Comparison of ENCODE assay signal across 10 mouse cellular contexts in the genomic region with DNA sequence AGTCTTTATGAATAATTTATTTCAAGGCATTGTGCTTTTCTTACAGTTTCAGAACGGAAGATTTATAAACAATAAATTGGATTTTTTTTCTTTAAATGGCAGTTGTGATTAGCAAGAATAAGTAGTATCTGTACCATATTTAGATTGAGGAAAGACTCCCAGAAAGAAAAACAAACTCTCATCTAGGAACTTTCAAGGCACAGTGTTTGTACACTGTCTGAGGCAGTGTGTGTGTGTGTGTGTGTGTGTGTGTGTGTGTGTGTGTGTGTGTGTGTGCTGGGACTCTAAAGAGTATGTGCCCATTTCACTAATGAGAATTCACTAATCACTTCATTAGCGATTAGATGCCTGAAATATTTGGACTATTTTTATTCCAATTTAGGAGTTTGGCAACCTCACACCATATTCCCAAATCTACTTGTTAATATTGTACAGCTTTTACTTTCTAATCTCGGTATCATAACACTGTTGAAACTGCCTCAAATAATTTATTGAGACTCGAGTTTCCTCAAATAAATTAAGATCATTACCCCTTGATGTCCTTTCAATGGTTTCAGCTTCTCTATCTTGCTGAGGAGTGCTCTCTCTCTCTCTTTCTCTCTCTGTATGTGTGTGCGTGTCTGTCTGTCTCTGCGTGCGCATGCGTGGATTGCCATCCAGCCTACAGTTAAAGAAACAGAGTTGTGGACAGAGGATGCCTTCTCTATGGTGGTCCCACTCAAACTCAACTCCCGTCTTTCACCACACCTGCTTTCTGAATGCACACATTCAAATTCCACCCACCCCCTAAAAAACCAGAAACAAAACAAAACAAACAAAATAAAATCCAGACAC. TPM values are rescaled to one million over a fixed set of nuclear protein-coding genes. Genes with fewer than 3 reads are reported as not detected.
DNase-seq lines count a peak whose midpoint lies in the region; ATAC-seq and TF ChIP-seq lines count a peak whose summit lies in the region.
"Had no signal": no experiment of that assay in that cellular context is flagged by ENCODE, and none has a peak within 500 bp of the region (broad histone marks: within the 10 kb centered on the region; RNA-seq: fewer than 3 reads in every experiment).

No protein-coding gene starts in this region.

- WGBS in kidney, embryonic 15.5 days: 46% methylated on average over 9 of the region's 9 CpGs
- 46% methylated on average over 9 of the region's 9 CpGs for WGBS in forebrain, embryonic 14.5 days

- 0 out of 2 replicates have a peak overlapping the region, but pooled peaks have one; percentile 54 for H3K27ac ChIP-seq in kidney, embryonic 15.5 days
- H3K27ac ChIP-seq in testis, adult 2 months (ENCODE audit: control insufficient read depth, insufficient read depth, low read depth, low read length): 0 out of 2 replicates have a peak overlapping the region, but pooled peaks have one; percentile 13
- H3K27ac ChIP-seq in forebrain, embryonic 14.5 days (ENCODE audit: low read depth, low read length): no peak overlapping the region
- H3K27ac ChIP-seq: hindbrain, embryonic 13.5 days had no signal

- no peak overlapping the region for H3K9ac ChIP-seq in kidney, embryonic 15.5 days
- no peak overlapping the region for H3K9ac ChIP-seq in forebrain, embryonic 14.5 days (ENCODE audit: low read length)
- H3K9ac ChIP-seq: hindbrain, embryonic 13.5 days had no signal

- no peak for DNase-seq in kidney, postnatal 14 days
- no peak for DNase-seq in testis, postnatal 14 days (ENCODE audit: low spot score)
- DNase-seq in forebrain, embryonic 14.5 days (ENCODE audit: low spot score): peak; percentile 41
- DNase-seq in right cerebral cortex, postnatal 10 days (ENCODE audit: low spot score in 2 of 2): no peak
- no peak for DNase-seq in adrenal gland, postnatal 25 days
- DNase-seq: left cerebral cortex, postnatal 4 days had no signal

- H3K4me3 ChIP-seq in kidney, embryonic 15.5 days (replicated peaks): no peak overlapping the region
- no peak overlapping the region for H3K4me3 ChIP-seq in testis, adult 2 months (ENCODE audit: control insufficient read depth, low read depth, low read length)
- no peak overlapping the region for H3K4me3 ChIP-seq in forebrain, embryonic 14.5 days (ENCODE audit: low read depth, low read length)

- H3K4me2 ChIP-seq in kidney, embryonic 15.5 days: 0 out of 2 replicates have a peak overlapping the region, but pooled peaks have one; percentile 3
- H3K4me2 ChIP-seq in forebrain, embryonic 14.5 days (ENCODE audit: low read length): peak overlapping the region; percentile 9; the same call in 1 of the 2 replicates

- H3K9me3 ChIP-seq in kidney, embryonic 15.5 days (replicated peaks): no peaks in the 10 kb centered on the region
- H3K9me3 ChIP-seq in forebrain, embryonic 14.5 days (replicated peaks; ENCODE audit: control insufficient read depth, low read length): no peaks in the 10 kb centered on the region
- H3K9me3 ChIP-seq: hindbrain, embryonic 13.5 days had no signal

- H3K36me3 ChIP-seq in kidney, embryonic 15.5 days: peaks cover 4% of the 10 kb centered on the region; the same call in 1 of the 2 replicates
- no peaks in the 10 kb centered on the region for H3K36me3 ChIP-seq in testis, adult 2 months (ENCODE audit: control insufficient read depth, insufficient read depth, low read length)
- no peaks in the 10 kb centered on the region for H3K36me3 ChIP-seq in forebrain, embryonic 14.5 days (ENCODE audit: control insufficient read depth, insufficient read depth, low read length)
- H3K36me3 ChIP-seq: hindbrain, embryonic 13.5 days had no signal

- no peak for TF ChIP-seq POLR2A in testis, adult 2 months (IDR thresholded peaks at IDR 0.05; ENCODE audit: control insufficient read depth, low read depth, low read length)

- peaks cover 16% of the 10 kb centered on the region for H3K4me1 ChIP-seq in kidney, embryonic 15.5 days
- no peaks in the 10 kb centered on the region; the same call in 1 of the 2 replicates for H3K4me1 ChIP-seq in testis, adult 2 months (ENCODE audit: control insufficient read depth, insufficient read depth, low read length)
- H3K4me1 ChIP-seq in forebrain, embryonic 14.5 days (ENCODE audit: control insufficient read depth, insufficient read depth, low read length): peaks cover 2% of the 10 kb centered on the region; the same call in 1 of the 2 replicates

- H3K27me3 ChIP-seq in kidney, embryonic 15.5 days: no peaks in the 10 kb centered on the region
- no peaks in the 10 kb centered on the region for H3K27me3 ChIP-seq in testis, adult 2 months (ENCODE audit: control insufficient read depth, insufficient read depth, low read length)
- no peaks in the 10 kb centered on the region for H3K27me3 ChIP-seq in forebrain, embryonic 14.5 days (replicated peaks; ENCODE audit: control insufficient read depth, insufficient read depth, low read length)
- H3K27me3 ChIP-seq: CH12.LX; hindbrain, embryonic 13.5 days had no signal

- no peak for TF ChIP-seq CTCF in testis, adult 2 months (IDR thresholded peaks at IDR 0.05; ENCODE audit: control insufficient read depth, insufficient read depth, insufficient replicate concordance, low read depth, low read length)

- ATAC-seq in kidney, embryonic 15.5 days (replicated peaks; ENCODE audit: low FRiP score): no peak
- ATAC-seq in forebrain, embryonic 14.5 days: peak; percentile 66

RNA-seq across cellular contexts. Expression of a gene that starts 41.3 kb away (rescaled TPM):
- polyA plus RNA-seq in kidney, embryonic 15.5 days (2015; fragmentation: Nextera tagmentation; extraction: Ambion mirVana): 41.8 and 43.9 TPM in 2 replicates
- polyA plus RNA-seq in testis, adult 2 months (2012; rRNA removed): 1.3 and 1.8 TPM in 2 replicates
- polyA plus RNA-seq in forebrain, embryonic 14.5 days (2014; fragmentation: Nextera tagmentation; extraction: Ambion mirVana): 4.3 and 5.2 TPM in 2 replicates
- total RNA-seq in adrenal gland, postnatal 25 days (2021): 30.4 and 39.5 TPM in 2 replicates
